Mouse (Mus musculus): ENCODE data around the gene Btbd2.

Btbd2 gene

DNA sequence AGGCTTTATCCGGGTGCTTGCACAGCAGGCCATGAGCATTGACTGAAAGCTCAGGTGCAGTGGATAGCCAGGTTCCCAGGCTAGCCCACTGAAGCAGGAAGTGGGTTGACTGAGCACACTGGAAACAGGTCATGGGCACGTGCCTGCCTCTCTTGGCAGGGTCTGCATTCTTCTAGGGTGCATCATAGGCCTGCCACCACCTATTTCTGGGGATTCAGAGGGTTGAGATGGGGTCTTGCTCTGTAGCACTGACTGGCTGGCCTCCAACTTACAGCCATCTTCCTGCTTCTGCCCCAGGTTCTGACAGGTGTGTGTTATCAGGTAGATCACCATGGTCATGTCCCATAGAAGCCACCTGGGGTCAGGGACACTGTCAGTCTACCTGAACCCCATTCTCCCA lies 51.9 kb downstream of the Btbd2 start:
- DNase-seq = peak; percentile 16

DNA sequence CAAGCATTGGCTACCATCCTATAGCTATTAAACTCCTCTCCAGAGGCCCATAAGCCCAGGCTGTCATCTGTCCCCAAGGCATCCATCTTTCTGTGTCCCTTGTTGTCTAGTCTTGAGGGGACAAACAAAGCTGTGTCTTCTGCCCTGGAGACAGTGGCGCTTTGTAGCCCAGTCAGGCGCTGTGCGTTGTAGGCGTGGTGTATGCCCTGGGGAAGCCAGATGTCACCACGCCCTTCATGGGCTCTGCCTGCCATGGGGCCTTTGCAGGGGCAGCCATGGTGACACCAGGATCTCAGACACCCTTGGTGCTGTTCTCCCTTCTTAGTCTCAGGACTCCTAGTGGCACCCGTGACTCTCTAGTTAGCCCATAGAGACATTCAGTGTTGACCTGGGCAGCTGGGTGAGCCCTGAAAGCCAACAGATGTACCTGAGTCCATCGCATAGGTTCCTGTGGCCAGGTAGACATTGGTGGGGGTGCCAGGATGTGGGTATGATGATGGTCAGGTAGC lies 52.8 kb downstream of the Btbd2 start:
- peak; percentile 50 for DNase-seq

DNA sequence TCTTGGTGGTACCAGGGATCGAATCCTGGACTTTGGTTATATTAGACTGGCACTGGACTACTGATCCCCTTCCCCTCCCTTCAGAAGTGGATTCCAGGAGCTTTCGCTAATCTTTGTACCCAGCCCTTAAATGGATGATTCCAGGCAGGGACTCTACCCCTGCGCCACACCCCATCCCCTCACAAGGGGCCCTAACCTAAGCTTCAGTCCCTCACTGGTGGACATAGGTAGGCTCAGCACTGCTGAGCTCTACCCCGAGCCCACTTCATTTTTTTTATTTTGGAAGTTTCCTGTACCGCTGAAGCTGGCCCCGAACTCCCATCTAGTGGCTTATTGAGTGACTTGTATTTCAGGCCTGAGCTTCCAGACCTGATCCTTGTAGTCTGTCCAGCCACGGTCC lies 53.5 kb downstream of the Btbd2 start:
- no peak for DNase-seq

DNA sequence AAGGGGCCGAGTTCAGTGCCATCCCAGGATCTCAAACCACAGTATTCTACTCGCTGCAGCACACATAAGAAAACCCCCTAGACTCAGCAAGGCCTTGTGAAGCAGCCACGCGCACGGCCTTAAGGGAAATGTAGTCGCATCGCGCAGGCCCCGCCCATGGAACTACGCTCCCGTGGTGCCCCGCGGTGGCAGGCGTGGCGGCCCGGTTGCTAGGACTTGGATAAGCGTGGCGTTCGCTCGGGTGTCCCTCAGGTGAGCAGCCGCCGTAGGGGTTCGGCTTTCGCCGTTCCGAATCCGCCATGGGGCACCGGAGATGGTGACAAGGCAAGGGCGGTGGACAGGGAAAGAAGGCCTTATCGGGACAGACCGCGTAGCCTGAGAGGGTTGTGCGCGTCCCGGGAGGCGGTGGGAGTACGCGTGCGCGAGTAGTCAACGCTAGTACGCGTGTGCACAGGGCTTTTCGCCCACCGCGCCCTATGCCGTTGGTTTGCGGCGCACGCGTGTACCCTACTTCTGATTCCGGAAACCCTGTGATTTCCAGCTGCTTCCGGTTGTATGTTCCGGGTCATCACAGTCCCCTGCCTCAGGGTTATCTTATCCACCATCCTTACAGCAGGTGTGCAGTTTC lies 54.1 kb downstream of the Btbd2 start, which contains the start of the genes Scamp4 and Adat3:
Gene Scamp4 (plus strand): TSS at position 175 of the 628 bp plus-strand sequence.
Gene Adat3 (plus strand): TSS at position 183 of the 628 bp plus-strand sequence.
- peak; percentile 96 for DNase-seq

DNA sequence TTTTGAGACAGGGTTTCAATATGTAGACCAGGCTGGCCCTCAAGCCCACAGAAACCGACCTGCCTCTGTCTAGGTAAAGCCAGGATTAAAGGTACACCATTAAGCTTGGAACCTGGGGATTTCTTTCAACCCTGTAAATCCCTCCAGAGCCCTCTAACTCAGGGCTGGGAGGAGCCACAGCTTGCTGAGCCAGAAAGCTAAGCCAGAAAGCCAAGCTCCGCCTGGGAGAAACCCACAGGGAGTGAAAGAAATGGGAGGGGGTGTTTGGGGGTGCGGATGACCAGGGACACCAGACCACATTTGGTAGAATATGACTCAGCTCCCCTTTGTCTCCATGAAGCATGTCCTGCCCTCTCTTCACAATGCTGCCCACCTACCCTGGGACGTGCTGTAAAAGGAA lies 60.6 kb downstream of the Btbd2 start:
- DNase-seq = no peak
